Mouse (Mus musculus) adrenal gland, postnatal 4 days (tissue): ENCODE measurements around the gene Alcam. TPM values are rescaled to one million over a fixed set of nuclear protein-coding genes. Genes with fewer than 3 reads are reported as not detected.

Experiments
- DNase-seq, 2 experiments: peaks; one replicate each; pipeline ENCODE4 v3.0.0; 2021 to 2022; ENCODE audit warnings: low spot score in 2 of 2, mixed read lengths in 2 of 2
- total RNA-seq, 2 experiments: library from RNA; stranded (reverse); gene quantifications; 2 replicates each; pipeline ENCODE4 v1.2.3; 2021

Gene Alcam
- total RNA-seq, 2 experiments from 2014 or later = 103 to 129 TPM

GRCm38 (mm10) chr16:52443635-52444505 lies 10.0 kb downstream of the Alcam start:
- DNase-seq = no peak

GRCm38 (mm10) chr16:52443055-52443454 lies 10.8 kb downstream of the Alcam start:
- no peak for DNase-seq

DNA sequence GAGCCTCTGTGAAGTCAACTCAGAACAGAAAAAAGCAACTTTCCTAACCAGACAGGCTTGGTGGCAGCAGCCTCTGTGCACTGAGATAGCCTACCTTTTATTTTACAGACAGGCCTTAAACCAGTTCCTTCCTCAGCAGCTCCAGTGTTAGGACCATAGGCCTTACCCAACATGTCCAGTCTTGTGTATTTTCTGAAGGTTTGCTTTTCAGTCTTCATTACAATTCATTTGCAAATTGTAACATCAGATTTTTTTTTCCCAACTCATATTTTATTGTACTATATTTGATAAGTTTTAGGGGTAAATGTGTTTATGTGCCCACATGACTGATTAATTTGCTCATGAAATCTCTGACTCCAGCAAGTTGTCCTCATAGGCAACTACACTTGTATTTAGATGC lies 14.3 kb downstream of the Alcam start:
- no peak for DNase-seq

- no peak for DNase-seq
These were observed 14.9 kb downstream of the Alcam start for GRCm38 (mm10) chr16:52439007-52439406.

DNA sequence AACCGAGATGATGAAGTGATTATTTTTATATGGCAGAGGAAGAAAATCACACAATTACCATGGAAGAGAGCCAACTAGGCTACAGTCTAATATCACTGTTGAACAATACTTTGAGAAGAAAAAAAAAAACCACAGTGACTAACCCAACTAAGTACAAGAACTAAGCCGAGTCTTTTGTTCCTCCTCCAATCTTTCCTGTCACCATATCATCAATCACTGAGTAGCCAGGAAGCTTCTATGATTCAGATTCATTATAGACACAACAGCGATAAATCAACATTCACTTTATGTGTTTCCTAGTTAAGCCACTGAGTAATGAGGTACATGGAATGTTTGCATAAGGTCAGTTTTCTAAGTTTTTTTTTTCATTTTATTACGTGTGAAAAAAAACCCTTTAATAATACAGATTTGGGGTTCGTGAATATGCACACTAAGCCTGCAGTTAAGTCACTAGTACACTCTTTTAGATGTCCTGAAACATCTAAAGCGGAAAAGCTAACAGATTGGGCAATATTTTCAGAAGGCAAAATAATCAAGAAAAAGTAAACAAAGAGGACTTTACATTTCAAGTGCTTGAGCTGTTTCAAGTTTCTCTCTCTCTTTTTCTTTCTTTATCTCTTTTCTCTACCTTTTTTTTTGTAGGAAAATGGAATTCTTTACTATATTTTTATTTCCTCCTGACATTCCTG lies 15.5 kb downstream of the Alcam start:
- DNase-seq = no peak

DNA sequence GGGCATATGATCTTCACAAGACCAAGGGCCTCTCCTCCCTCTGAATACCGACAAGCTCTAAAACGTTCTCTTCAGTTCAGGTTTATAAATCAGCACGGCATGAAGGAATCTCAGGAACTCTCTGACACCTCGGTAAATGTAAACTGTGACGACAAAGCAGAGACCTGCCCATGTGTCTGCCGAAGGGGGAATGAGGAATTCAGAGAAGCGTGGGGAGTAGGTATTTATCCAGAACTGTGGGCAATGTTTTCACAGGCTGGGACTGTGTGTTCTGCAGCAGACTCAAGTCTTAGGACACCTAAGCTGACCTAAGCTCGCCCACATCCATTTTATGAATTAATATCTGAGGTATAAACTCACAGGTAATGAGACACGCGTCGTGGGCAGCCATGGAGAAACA lies 20.7 kb downstream of the Alcam start:
- no peak for DNase-seq

DNA sequence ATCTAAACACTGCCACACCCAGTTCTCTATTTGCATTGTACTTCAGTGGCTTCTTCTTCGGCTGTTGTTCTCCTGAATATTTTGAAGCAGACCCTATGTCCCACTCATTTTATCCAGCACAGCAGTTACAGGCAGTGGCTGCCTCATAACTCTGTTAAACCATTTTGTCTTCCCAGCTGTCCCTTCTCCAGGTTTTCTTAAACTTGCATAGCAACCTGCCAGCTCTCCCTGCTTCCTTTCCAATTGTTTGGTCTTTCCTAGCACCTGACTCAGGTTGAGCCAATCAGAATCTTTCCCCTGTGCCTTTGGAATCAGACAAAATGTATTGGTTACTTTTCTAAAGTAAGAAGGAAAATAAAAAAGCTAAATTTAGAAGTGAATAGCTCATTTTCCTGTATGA lies 21.8 kb downstream of the Alcam start:
- DNase-seq = no peak

- no peak for DNase-seq
These were observed 22.3 kb downstream of the Alcam start for GRCm38 (mm10) chr16:52431590-52431989.

DNA sequence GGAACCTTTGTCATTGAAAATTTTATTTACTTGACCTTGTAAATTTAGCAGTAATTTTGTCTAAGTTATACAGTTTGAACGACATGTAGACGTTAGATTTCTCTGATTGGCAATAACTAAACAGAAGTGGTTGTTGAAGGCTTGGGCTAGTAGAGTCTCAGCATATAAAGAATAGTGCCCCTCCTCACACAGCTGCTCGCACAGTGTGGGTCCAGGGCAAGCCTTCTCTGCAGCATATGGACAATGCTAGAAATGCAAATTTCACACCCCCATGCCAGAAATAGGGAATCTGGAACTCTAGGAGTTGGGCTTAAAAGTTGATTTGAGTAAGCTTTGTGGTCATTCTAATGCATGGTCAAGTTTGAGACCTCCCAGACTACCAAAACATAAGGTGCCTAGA lies 23.8 kb downstream of the Alcam start:
- DNase-seq = no peak

- DNase-seq = no peak
These were observed 24.2 kb downstream of the Alcam start for GRCm38 (mm10) chr16:52429661-52430060.

DNA sequence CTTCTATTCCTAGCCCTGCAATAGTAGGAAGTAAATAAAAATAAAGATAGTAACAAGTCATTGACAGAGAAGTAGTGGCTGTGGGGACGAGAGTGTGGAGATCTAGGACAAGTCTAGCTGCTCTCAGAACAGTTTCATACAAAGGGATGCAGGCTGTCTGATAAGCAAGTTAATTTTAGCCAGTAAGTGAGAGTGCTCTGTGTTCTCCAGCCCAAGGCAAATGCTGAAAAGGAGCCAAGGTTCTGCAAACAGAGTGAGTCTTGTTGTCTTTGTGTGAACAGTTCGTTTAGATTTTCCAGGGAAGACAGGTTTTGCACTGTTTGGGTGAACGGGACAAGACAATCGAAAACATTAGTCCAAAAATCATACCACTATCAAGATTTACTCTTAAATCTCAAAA lies 25.4 kb downstream of the Alcam start:
- no peak for DNase-seq

DNA sequence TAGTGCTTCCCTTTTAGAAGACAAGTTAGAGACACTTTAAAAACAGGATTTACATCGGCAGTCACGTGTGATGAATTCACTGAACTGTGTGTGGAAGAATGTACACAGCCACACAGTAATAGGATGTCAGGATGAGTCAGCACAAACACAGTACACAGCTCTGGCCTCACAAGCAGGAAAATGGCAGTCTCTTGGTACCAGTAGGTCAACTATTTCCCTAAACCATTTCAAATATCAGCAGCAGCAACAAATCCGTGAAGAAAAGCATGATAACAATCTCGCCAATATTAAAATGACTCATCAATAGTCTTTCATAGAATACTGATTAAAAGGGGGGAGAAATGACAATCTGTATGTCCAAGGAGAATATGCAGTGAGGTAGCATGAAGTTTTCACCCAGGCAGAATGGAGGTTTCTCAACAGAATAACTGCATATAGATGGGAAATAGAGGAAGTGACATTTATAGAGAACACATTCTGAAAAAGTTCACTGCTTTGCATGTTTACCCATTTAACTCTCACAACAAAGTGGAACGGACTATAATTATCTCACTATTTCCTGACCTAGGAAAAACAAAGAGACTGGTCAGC lies 35.2 kb downstream of the Alcam start:
- no peak for DNase-seq

GRCm38 (mm10) chr16:52417982-52418381 lies 35.9 kb downstream of the Alcam start:
- no peak for DNase-seq

- no peak for DNase-seq
These were observed 36.7 kb downstream of the Alcam start for GRCm38 (mm10) chr16:52417146-52417545.

GRCm38 (mm10) chr16:52413714-52414113 lies 40.2 kb downstream of the Alcam start:
- no peak for DNase-seq

GRCm38 (mm10) chr16:52406072-52406471 lies 47.8 kb downstream of the Alcam start:
- DNase-seq = no peak

GRCm38 (mm10) chr16:52405272-52405671 lies 48.6 kb downstream of the Alcam start:
- no peak for DNase-seq

- DNase-seq = no peak
These were observed 54.8 kb downstream of the Alcam start for GRCm38 (mm10) chr16:52399112-52399511.

- no peak for DNase-seq
These were observed 67.0 kb downstream of the Alcam start for GRCm38 (mm10) chr16:52386781-52387300.

GRCm38 (mm10) chr16:52383456-52384185 lies 70.3 kb downstream of the Alcam start:
- DNase-seq = no peak
